Mouse (Mus musculus) stomach, embryonic 16.5 days (tissue): ENCODE results near the gene Mthfd1. TPM values are rescaled to one million over a fixed set of nuclear protein-coding genes. Genes with fewer than 3 reads are reported as not detected.
"Not testable (repeated sequence)": the region's sequence is repeated elsewhere in the genome, so short reads cannot be mapped to it uniquely, and the experiment has no call there.

Experiments
- ATAC-seq: fragments of 200-750 bp; cut with Nextera tagmentation; 2 replicates; pipeline ENCODE4 v1.8.0; 2017; ENCODE audit warnings: moderate number of reproducible peaks, moderate TSS enrichment; ENCODE audit not compliant: insufficient read depth, low FRiP score
- H3K27ac ChIP-seq: fragments of 300-500 bp; sonication (generic); 2 replicates; pipeline ENCODE4 v1.5.1; 2014; ENCODE audit warnings: low read length
- H3K27me3 ChIP-seq: fragments of 300-500 bp; sonication (generic); 2 replicates; pipeline ENCODE4 v1.6.1; 2014; ENCODE audit warnings: low read length, control low read depth, mixed read lengths; ENCODE audit not compliant: control insufficient read depth, insufficient read depth
- H3K36me3 ChIP-seq: fragments of 300-500 bp; sonication (generic); 2 replicates; pipeline ENCODE4 v1.6.1; 2014; ENCODE audit warnings: low read length; ENCODE audit not compliant: control insufficient read depth, insufficient read depth
- H3K4me1 ChIP-seq: fragments of 300-500 bp; sonication (generic); 2 replicates; pipeline ENCODE4 v1.6.1; 2014; ENCODE audit warnings: low read length, control low read depth, mixed read lengths; ENCODE audit not compliant: control insufficient read depth, insufficient read depth
- H3K4me2 ChIP-seq: fragments of 300-500 bp; sonication (generic); 2 replicates; pipeline ENCODE4 v1.6.1; 2014; ENCODE audit warnings: low read depth, low read length, mixed read lengths
- H3K4me3 ChIP-seq: fragments of 300-500 bp; sonication (generic); replicated peaks from 2 replicates; pipeline ENCODE4 v1.5.1; 2014; ENCODE audit warnings: mild to moderate bottlenecking, low read length
- H3K9ac ChIP-seq: fragments of 300-500 bp; sonication (generic); 2 replicates; pipeline ENCODE4 v1.6.1; 2014; ENCODE audit warnings: low read length
- H3K9me3 ChIP-seq: fragments of 300-500 bp; sonication (generic); replicated peaks from 2 replicates; pipeline ENCODE4 v1.6.1; 2016; ENCODE audit warnings: low read length, control low read depth; ENCODE audit not compliant: control insufficient read depth
- WGBS: fragments of 180-500 bp; shearing (Covaris S2); extraction: QIAGEN DNeasy Blood & Tissue Kit; methylation state at CpG from one replicate; pipeline ENCODE4 v1.1.7; 2014; 5-methylcytosine and 5-hydroxymethylcytosine counted together
- polyA plus RNA-seq: library from polyadenylated mRNA; unstranded; fragments of >200 nt; fragmentation: Nextera tagmentation; extraction: Ambion mirVana; gene quantifications from 2 replicates; pipeline ENCODE4 v1.2.1, GENCODE M21; 2015

The Mthfd1 gene
- polyA plus RNA-seq, result 80.1 and 82.4 TPM in 2 replicates

GRCm38 (mm10) chr12:76254725-76255498 lies at the start of gene Mthfd1:
Mthfd1 (plus strand) TSS chr12:76255298.
- Histone ChIP-seq H3K4me2 (peak within 1 kb of the TSS; percentile 99), H3K4me3 (peak within 1 kb of the TSS; percentile 77), H3K27ac (peak within 1 kb of the TSS; percentile 90), H3K36me3 (no peaks in the 10 kb centered on the region), H3K9ac (peak within 1 kb of the TSS; percentile 80), H3K9me3 (no peaks in the 10 kb centered on the region), H3K4me1 (peaks cover 11% of the 10 kb centered on the region), H3K27me3 (no peaks in the 10 kb centered on the region)
- ATAC-seq, result peak; percentile 99
- 2% methylated on average over 43 of the region's 43 CpGs for WGBS

GRCm38 (mm10) chr12:76209429-76209974 lies 45.6 kb upstream of the Mthfd1 start:
- Histone ChIP-seq H3K9me3 (no peaks in the 10 kb centered on the region), H3K36me3 (no peaks in the 10 kb centered on the region), H3K27ac (no peak overlapping the region), H3K4me1 (no peaks in the 10 kb centered on the region), H3K4me3 (no peak overlapping the region), H3K4me2 (no peak overlapping the region), H3K27me3 (no peaks in the 10 kb centered on the region), H3K9ac (no peak overlapping the region)
- no peak for ATAC-seq
- WGBS, result 93% methylated on average over 5 of the region's 5 CpGs

GRCm38 (mm10) chr12:76215121-76215520 lies 40.0 kb upstream of the Mthfd1 start:
- no peak for ATAC-seq
- 30% methylated on average over 5 of the region's 5 CpGs for WGBS
- no peaks in the 10 kb centered on the region for H3K4me1 ChIP-seq
- H3K4me2 ChIP-seq, result no peak overlapping the region
- no peaks in the 10 kb centered on the region for H3K9me3 ChIP-seq
- H3K9ac ChIP-seq, result no peak overlapping the region
- H3K27me3 ChIP-seq, result no peaks in the 10 kb centered on the region
- H3K4me3 ChIP-seq, result no peak overlapping the region
- H3K27ac ChIP-seq, result no peak overlapping the region
- no peaks in the 10 kb centered on the region for H3K36me3 ChIP-seq

- H3K9me3 ChIP-seq, result no peaks in the 10 kb centered on the region
- H3K27ac ChIP-seq, result no peak overlapping the region
- 73% methylated on average over 11 of the region's 11 CpGs for WGBS
- no peak overlapping the region for H3K9ac ChIP-seq
- no peak overlapping the region for H3K4me3 ChIP-seq
- no peak for ATAC-seq
- H3K4me1 ChIP-seq, result no peaks in the 10 kb centered on the region
- no peak overlapping the region for H3K4me2 ChIP-seq
- H3K27me3 ChIP-seq, result no peaks in the 10 kb centered on the region
- no peaks in the 10 kb centered on the region for H3K36me3 ChIP-seq
Measured at GRCm38 (mm10) chr12:76216716-76217115, 38.4 kb upstream of the Mthfd1 start.

- H3K4me3 ChIP-seq, H3K4me1 ChIP-seq, H3K36me3 ChIP-seq, H3K27me3 ChIP-seq, H3K27ac ChIP-seq, H3K4me2 ChIP-seq, H3K9ac ChIP-seq, ATAC-seq, H3K9me3 ChIP-seq: not testable (repeated sequence)
- WGBS, result 70% methylated on average over 4 of the region's 8 CpGs
Measured at GRCm38 (mm10) chr12:76222104-76222503, 33.0 kb upstream of the Mthfd1 start.

GRCm38 (mm10) chr12:76230644-76231043 lies 24.5 kb upstream of the Mthfd1 start:
- Histone ChIP-seq H3K4me3 (no peak overlapping the region), H3K36me3 (no peaks in the 10 kb centered on the region), H3K9ac (no peak overlapping the region), H3K9me3 (no peaks in the 10 kb centered on the region), H3K27ac (no peak overlapping the region), H3K4me1 (no peaks in the 10 kb centered on the region), H3K4me2 (no peak overlapping the region), H3K27me3 (no peaks in the 10 kb centered on the region)
- ATAC-seq, result no peak
- 63% methylated on average over 6 of the region's 6 CpGs for WGBS

- H3K9ac ChIP-seq, result no peak overlapping the region
- no peak overlapping the region for H3K27ac ChIP-seq
- WGBS, result 76% methylated on average over 6 of the region's 6 CpGs
- H3K9me3 ChIP-seq, result no peaks in the 10 kb centered on the region
- no peak overlapping the region for H3K4me3 ChIP-seq
- ATAC-seq, result no peak
- no peaks in the 10 kb centered on the region for H3K27me3 ChIP-seq
- H3K36me3 ChIP-seq, result no peaks in the 10 kb centered on the region
- H3K4me1 ChIP-seq, result no peaks in the 10 kb centered on the region
- no peak overlapping the region for H3K4me2 ChIP-seq
Measured at GRCm38 (mm10) chr12:76235253-76235652, 19.8 kb upstream of the Mthfd1 start.

GRCm38 (mm10) chr12:76239145-76239838 lies 15.8 kb upstream of the Mthfd1 start:
- no peak overlapping the region for H3K4me2 ChIP-seq
- H3K9ac ChIP-seq, result no peak overlapping the region
- ATAC-seq, result no peak

More at GRCm38 (mm10) chr12:76239145-76239838, 15.8 kb upstream of the Mthfd1 start:
- no peak overlapping the region for H3K27ac ChIP-seq
- H3K4me1 ChIP-seq, result no peaks in the 10 kb centered on the region
- no peaks in the 10 kb centered on the region for H3K9me3 ChIP-seq
- 63% methylated on average over 10 of the region's 10 CpGs for WGBS
- H3K27me3 ChIP-seq, result no peaks in the 10 kb centered on the region
- H3K4me3 ChIP-seq, result no peak overlapping the region
- no peaks in the 10 kb centered on the region for H3K36me3 ChIP-seq
